Mouse (Mus musculus) liver, adult 2 months (tissue): ENCODE measurements around the gene Coq8a. TPM values are rescaled to one million over a fixed set of nuclear protein-coding genes. Genes with fewer than 3 reads are reported as not detected.

Experiments used
- DNase-seq: peaks from one replicate; pipeline ENCODE4 v3.0.0-alpha.2; 2011; ENCODE audit warnings: low read depth, low spot score; ENCODE audit errors: extremely low read depth
- H3K27ac ChIP-seq: fragments of 200-500 bp; replicated peaks from 2 replicates; pipeline ENCODE4 v1.5.1; 2012; ENCODE audit warnings: low read depth, mild to moderate bottlenecking, control low read depth, inconsistent platforms, low read length; ENCODE audit not compliant: insufficient read depth
- H3K27me3 ChIP-seq: fragments of 200-500 bp; 2 replicates; pipeline ENCODE4 v1.6.1; 2012; ENCODE audit warnings: mild to moderate bottlenecking, moderate library complexity, low read length, inconsistent platforms; ENCODE audit not compliant: control insufficient read depth, insufficient read depth
- H3K36me3 ChIP-seq: fragments of 200-500 bp; 2 replicates; pipeline ENCODE4 v1.6.1; 2012; ENCODE audit warnings: low read length, inconsistent platforms; ENCODE audit not compliant: control insufficient read depth, insufficient read depth
- H3K4me1 ChIP-seq: fragments of 200-500 bp; 2 replicates; pipeline ENCODE4 v1.6.1; 2011; ENCODE audit warnings: low read length; ENCODE audit not compliant: control insufficient read depth, insufficient read depth
- H3K4me3 ChIP-seq: fragments of 200-500 bp; 2 replicates; pipeline ENCODE4 v1.5.1; 2011; ENCODE audit warnings: low read depth, mild to moderate bottlenecking, control low read depth, low read length, moderate library complexity; ENCODE audit not compliant: insufficient read depth
- H3K79me2 ChIP-seq: fragments of 200-500 bp; 2 replicates; pipeline ENCODE4 v1.6.1; 2012; ENCODE audit warnings: inconsistent platforms, mild to moderate bottlenecking, low read length, moderate library complexity; ENCODE audit not compliant: control insufficient read depth, insufficient read depth
- H3K9ac ChIP-seq: fragments of 200-500 bp; 2 replicates; pipeline ENCODE4 v1.6.1; 2012; ENCODE audit warnings: low read depth, mild to moderate bottlenecking, control low read depth, inconsistent platforms, low read length
- CTCF ChIP-seq: fragments of 200-500 bp; IDR thresholded peaks from 2 replicates; pipeline ENCODE4 v1.5.1; 2011; ENCODE audit warnings: low read depth, low read length, control low read depth
- POLR2A ChIP-seq: fragments of 200-500 bp; IDR thresholded peaks from 2 replicates; pipeline ENCODE4 v1.6.1; 2011; ENCODE audit warnings: low read length, control low read depth; ENCODE audit not compliant: insufficient read depth; ENCODE audit errors: extremely low read depth
- WGBS: fragments of 180-500 bp; shearing (Covaris S2); methylation state at CpG from one replicate; pipeline ENCODE4 v1.1.7; 2018; 5-methylcytosine and 5-hydroxymethylcytosine counted together
- polyA plus RNA-seq: library from polyadenylated mRNA; depleted of rRNA; stranded (reverse); fragments of >200 nt; gene quantifications from 2 replicates; pipeline ENCODE4 v1.2.3, GENCODE M21; 2012
- total RNA-seq: library from RNA; depleted of rRNA; stranded (reverse); fragments of >200 nt; gene quantifications from 2 replicates; pipeline ENCODE4 v1.2.3, GENCODE M21; 2014

The Coq8a gene
- total and polyA plus RNA-seq, 2 experiments = 137 to 444 TPM

DNA sequence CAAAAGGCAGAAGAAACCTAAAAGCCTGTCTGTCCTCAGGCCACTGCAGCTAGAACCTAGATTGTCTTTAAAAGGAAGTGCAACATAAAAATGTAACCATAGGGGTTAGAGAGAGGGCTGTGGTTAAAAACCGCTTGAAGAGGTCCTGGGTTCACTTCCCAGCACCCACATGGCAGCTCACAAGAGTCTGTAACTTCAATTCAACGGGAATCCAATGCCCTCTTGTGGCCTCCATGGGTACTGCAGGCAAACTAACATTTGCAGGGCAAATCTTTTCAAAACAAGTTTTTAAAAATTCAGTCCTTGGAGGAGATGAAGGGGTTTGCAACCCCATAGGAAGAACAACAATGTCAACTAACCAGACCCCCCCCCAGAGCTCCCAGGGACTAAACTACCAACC, 31.2 kb upstream of the Coq8a start:
- Histone ChIP-seq H3K79me2 (peaks cover 11% of the 10 kb centered on the region; the same call in 1 of the 2 replicates), H3K4me1 (peaks cover 25% of the 10 kb centered on the region), H3K9ac (no peak overlapping the region), H3K27ac (peak overlapping the region; percentile 65), H3K27me3 (no peaks in the 10 kb centered on the region), H3K36me3 (peaks cover 8% of the 10 kb centered on the region), H3K4me3 (no peak overlapping the region)
- 49% methylated on average over 2 of the region's 2 CpGs for WGBS
- no peak for DNase-seq
- TF ChIP-seq POLR2A (no peak), CTCF (peak; percentile 48)

GRCm38 (mm10) chr1:180229906-180230305, 30.5 kb upstream of the Coq8a start:
- no peak for TF ChIP-seq CTCF
- peak; percentile 47; the same call in 1 of the 2 replicates for TF ChIP-seq POLR2A
- H3K27ac ChIP-seq = peak overlapping the region; percentile 90
- no peaks in the 10 kb centered on the region for H3K27me3 ChIP-seq
- peak overlapping the region; percentile 58 for H3K4me3 ChIP-seq
- DNase-seq = peak; percentile 98
- H3K4me1 ChIP-seq = peaks cover 27% of the 10 kb centered on the region
- H3K79me2 ChIP-seq = peaks cover 11% of the 10 kb centered on the region; the same call in 1 of the 2 replicates
- 16% methylated on average over 7 of the region's 7 CpGs for WGBS
- peaks cover 8% of the 10 kb centered on the region for H3K36me3 ChIP-seq
- peak overlapping the region; percentile 73 for H3K9ac ChIP-seq

DNA sequence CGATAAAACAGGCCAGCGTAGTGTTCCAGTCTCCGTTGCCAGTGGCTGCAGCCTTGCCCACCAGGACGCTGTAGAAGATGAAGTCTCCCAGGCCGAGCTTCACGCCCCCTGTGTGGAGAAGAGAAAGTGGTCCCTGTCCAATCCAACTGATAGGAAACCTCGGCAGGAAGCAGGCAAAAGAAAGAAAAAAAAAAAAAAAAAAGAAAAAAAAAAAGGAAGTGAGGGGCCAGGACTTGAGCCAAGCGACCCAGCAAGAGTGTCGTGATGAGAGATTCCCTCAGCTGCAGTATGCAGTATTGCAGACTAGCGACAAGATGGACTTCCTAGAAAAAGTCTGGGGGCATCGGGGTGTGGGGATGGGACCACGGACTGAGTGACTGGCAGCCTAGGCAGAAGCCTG, 29.5 kb upstream of the Coq8a start:
- H3K27ac ChIP-seq = peak overlapping the region; percentile 90
- DNase-seq = no peak
- 56% methylated on average over 12 of the region's 12 CpGs for WGBS
- H3K36me3 ChIP-seq = peaks cover 8% of the 10 kb centered on the region
- H3K9ac ChIP-seq = peak overlapping the region; percentile 73
- peaks cover 27% of the 10 kb centered on the region for H3K4me1 ChIP-seq
- peaks cover 11% of the 10 kb centered on the region; the same call in 1 of the 2 replicates for H3K79me2 ChIP-seq
- H3K4me3 ChIP-seq = peak overlapping the region; percentile 58
- no peaks in the 10 kb centered on the region for H3K27me3 ChIP-seq
- TF ChIP-seq CTCF = no peak
- no peak for TF ChIP-seq POLR2A

DNA sequence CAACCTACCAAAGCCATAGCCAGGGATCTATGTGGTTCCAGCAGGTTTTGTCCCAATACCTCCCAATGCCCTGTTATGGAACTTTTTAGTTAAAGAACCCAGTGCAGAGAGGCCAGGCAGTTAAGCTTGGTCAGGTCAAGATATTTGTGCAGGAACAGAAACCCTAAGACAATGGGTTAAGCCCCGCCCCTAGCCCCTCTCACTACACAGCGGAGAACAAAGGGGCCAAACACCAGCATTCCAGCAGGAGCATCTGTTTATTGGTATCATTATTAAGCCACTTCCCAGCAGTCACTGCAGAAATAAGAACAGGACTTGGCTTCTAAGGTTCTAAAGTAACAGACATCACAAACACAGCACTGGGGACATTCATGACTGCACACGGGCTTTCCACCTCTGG, 27.4 kb upstream of the Coq8a start:
- Histone ChIP-seq H3K36me3 (peaks cover 3% of the 10 kb centered on the region), H3K4me3 (peak overlapping the region; percentile 31; the same call in 1 of the 2 replicates), H3K27me3 (no peaks in the 10 kb centered on the region), H3K9ac (peak overlapping the region; percentile 54), H3K27ac (peak overlapping the region; percentile 90), H3K79me2 (peaks cover 11% of the 10 kb centered on the region; the same call in 1 of the 2 replicates), H3K4me1 (peaks cover 27% of the 10 kb centered on the region)
- no peak for TF ChIP-seq CTCF
- TF ChIP-seq POLR2A = no peak
- WGBS = 77% methylated on average over 3 of the region's 3 CpGs
- DNase-seq = no peak

GRCm38 (mm10) chr1:180226221-180226713, 26.9 kb upstream of the Coq8a start:
- Histone ChIP-seq H3K27ac (peak overlapping the region; percentile 90), H3K36me3 (peaks cover 3% of the 10 kb centered on the region), H3K4me1 (peaks cover 30% of the 10 kb centered on the region), H3K4me3 (peak overlapping the region; percentile 40), H3K9ac (peak overlapping the region; percentile 40), H3K27me3 (no peaks in the 10 kb centered on the region), H3K79me2 (peaks cover 11% of the 10 kb centered on the region; the same call in 1 of the 2 replicates)
- peak; percentile 44 for TF ChIP-seq CTCF
- TF ChIP-seq POLR2A = no peak
- DNase-seq = peak; percentile 55
- 14% methylated on average over 12 of the region's 12 CpGs for WGBS
